Mouse (Mus musculus): Measurements from ENCODE around the gene Gm20809. TPM values are rescaled to one million over a fixed set of nuclear protein-coding genes. Genes with fewer than 3 reads are reported as not detected.

Gm20809 gene
- not detected in 2 replicates for polyA plus RNA-seq (2021; fragmentation: Nextera tagmentation)
- long read RNA-seq, experiment 1, result 0 reads
- long read RNA-seq, experiment 2, result 0 reads

DNA sequence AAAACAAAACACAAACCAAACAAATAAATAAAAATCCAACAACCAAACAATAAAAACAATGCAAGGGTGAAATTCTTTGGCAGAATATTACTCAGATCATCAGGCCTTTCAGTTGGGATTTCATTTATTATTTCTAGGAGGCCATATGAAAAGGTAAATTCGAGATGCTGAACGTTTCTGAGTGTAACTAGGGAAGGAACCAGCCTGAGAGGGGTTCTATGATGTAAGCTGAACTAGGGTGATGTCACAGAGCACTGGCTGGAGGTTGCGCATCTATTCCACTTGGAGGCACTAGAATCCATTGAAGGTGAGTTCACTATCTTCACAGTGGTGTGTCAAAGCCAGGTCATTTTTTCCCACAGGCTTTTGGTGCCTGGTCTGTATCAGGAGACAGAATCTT lies at the start of gene Gm20809:
Gene Gm20809 (plus strand): TSS at position 301 of the 400 bp plus-strand sequence.

Data from left cerebral cortex, adult 6 months (tissue).